Mouse (Mus musculus) adrenal gland, adult (tissue): ENCODE data around the gene Hba-a2.
A peak's percentile ranks its signal among the peaks of the same experiment; 100 is the strongest.
"Not testable (repeated sequence)": the region's sequence is repeated elsewhere in the genome, so short reads cannot be mapped to it uniquely, and the experiment has no call there.

Experiments
- DNase-seq, 2 experiments: peaks; one replicate each; pipeline ENCODE4 v3.0.0; 2022 to 2023; ENCODE audit warnings: low spot score in 1 of 2; ENCODE audit not compliant: inconsistent age in 2 of 2

Hba-a2 gene

DNA sequence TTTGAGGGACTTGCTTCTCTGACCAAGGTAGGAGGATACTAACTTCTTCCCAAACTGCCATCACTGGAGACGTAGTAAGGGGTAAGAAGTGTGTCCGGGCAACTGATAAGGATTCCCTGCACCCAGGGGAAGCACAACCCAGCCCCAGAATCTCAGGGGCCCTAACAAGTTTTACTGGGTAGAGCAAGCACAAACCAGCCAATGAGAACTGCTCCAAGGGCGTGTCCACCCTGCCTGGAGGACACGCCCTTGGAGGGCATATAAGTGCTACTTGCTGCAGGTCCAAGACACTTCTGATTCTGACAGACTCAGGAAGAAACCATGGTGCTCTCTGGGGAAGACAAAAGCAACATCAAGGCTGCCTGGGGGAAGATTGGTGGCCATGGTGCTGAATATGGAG, at the start of gene Hba-a2:
Hba-a2 (plus strand) TSS at position 287 of the 400 bp plus-strand sequence.
- DNase-seq: not testable (repeated sequence)

GRCm38 (mm10) chr11:32247068-32247467, 49.2 kb upstream of the Hba-a2 start:
- DNase-seq: peak in 1 of 2 experiments; percentile 51

GRCm38 (mm10) chr11:32248350-32248749, 47.9 kb upstream of the Hba-a2 start:
- no peak for DNase-seq

DNA sequence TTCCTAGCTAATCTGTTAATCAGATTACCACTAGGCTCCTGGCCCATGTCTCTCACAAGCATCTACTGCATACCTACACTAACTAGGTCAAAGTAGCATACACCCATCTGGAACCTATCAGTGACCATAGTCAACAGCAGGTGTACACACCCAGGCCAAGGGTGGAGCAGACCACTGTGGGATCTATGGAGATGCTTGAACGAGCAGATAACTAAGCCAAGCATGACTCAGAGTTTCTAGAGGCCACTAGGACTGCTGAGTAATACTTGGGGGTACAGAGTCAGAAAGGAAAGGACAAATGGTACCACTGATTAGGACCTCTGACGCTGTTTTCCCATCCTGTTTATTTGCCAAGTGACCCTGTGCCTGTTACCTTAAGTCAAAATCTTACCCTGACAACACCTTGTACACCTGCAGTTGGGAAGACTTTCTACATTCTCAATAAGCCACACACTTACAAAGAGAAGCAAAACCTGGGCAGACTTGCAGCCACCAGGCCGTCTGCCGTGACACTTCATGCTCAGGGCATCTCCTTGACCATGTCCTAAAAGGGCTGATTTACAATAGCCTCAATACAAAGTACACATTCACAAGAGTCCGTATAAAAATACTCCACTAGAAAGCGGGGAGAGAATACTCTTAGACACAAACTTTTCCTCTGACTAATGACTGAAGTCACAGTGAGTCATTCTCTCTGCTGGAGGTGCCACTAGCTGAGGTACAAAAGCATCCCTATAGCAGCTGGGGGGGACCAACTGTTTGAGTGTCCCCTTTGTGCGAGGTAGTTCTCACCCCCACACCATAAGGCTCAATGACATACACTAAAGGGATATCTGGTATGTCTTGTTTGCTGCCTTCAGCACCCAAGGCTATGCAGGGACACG, 45.2 kb upstream of the Hba-a2 start:
- peak; percentile 47 to 69 for DNase-seq

GRCm38 (mm10) chr11:32253121-32253520, 43.2 kb upstream of the Hba-a2 start:
- no peak for DNase-seq

GRCm38 (mm10) chr11:32256146-32256545, 40.1 kb upstream of the Hba-a2 start:
- no peak for DNase-seq

DNA sequence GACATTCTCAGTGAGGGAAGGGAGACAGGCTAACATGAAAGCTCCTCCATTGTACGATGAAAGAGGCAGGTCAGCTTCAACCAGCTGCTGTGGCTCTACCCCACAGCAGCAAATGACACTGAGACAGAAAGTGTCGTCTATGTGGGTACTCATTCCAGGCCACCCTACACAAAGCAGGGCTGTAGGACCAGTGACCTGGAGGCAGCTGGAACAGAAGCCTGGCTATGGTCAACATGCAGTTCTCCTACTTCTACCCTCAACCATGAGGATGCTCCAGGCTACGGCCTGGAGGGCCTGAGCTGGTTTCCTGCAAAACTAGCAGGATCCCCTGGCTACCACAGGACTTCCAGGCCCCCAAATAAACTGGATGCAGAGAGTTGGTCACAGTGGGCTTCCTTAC, 39.7 kb upstream of the Hba-a2 start:
- no peak for DNase-seq

- peak in 1 of 2 experiments; percentile 65 for DNase-seq
Observed at GRCm38 (mm10) chr11:32262674-32263415, 33.4 kb upstream of the Hba-a2 start.

GRCm38 (mm10) chr11:32265117-32265738, 31.1 kb upstream of the Hba-a2 start:
- DNase-seq: no peak

- no peak for DNase-seq
Observed at GRCm38 (mm10) chr11:32266194-32266593, 30.1 kb upstream of the Hba-a2 start.

GRCm38 (mm10) chr11:32266776-32267175, 29.5 kb upstream of the Hba-a2 start:
- DNase-seq: no peak

DNA sequence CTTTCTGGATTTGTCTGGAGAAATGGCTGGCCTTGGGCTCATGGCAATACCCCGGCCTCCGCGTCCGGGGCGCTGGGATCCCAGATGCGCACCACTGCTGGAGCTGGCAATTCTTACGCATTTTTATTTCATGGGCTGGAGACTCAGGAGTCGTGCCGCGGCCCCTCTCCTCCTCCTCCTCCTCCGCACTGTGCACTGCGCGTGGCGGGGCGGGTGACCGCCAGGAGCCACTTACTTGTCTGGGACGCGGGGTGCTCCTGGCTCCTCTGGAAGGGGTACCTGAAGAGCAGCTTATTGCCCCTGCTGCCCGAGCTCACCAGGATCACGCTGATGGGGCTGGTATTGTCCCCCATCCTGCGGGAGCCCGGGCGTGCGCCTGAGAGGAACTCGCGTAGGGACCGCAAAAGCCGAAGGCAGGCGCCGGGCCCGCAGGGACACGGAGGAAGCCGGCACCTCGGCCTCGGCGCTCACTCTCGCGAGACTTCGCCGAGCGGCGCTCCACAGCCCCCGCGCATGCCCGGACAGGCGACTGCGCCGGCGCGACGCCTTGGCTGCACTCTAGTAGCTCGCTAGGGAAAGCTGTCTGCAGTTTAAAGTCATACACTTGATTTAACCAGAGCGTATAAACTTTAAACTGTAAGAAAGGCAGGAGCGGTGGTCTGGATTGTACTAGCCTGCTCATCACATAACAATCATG, 29.0 kb upstream of the Hba-a2 start, which contains the start of gene Nprl3:
Nprl3 (minus strand) TSS at position 520 of the 697 bp plus-strand sequence.
- peak; percentile 97 to 98 for DNase-seq

GRCm38 (mm10) chr11:32267964-32268363, 28.3 kb upstream of the Hba-a2 start:
- DNase-seq: no peak

DNA sequence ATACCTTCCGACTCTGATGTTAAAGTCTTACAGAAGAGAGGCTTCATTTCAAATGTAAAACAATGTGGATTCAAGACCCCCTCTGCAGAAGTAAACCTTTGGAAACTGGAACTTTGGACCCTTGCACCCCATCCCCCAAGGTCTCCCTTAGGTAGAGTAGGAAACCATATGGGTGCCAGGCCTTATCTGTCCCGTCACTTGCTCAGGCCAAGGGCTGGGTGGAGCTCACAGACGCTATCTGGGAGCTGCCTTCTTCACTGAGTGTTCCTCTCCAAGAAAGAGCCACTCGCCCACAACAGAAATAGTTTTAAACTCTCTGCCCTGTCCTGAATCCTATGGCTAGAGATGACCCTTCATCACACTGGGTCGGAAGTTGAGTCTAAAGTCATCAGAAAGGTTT, 27.3 kb upstream of the Hba-a2 start:
- DNase-seq: no peak

GRCm38 (mm10) chr11:32271178-32271577, 25.1 kb upstream of the Hba-a2 start:
- no peak for DNase-seq

- no peak for DNase-seq
Observed at GRCm38 (mm10) chr11:32276347-32276746, 19.9 kb upstream of the Hba-a2 start, which contains the start of gene Hba-x. Hba-x (plus strand) TSS chr11:32276400.

DNA sequence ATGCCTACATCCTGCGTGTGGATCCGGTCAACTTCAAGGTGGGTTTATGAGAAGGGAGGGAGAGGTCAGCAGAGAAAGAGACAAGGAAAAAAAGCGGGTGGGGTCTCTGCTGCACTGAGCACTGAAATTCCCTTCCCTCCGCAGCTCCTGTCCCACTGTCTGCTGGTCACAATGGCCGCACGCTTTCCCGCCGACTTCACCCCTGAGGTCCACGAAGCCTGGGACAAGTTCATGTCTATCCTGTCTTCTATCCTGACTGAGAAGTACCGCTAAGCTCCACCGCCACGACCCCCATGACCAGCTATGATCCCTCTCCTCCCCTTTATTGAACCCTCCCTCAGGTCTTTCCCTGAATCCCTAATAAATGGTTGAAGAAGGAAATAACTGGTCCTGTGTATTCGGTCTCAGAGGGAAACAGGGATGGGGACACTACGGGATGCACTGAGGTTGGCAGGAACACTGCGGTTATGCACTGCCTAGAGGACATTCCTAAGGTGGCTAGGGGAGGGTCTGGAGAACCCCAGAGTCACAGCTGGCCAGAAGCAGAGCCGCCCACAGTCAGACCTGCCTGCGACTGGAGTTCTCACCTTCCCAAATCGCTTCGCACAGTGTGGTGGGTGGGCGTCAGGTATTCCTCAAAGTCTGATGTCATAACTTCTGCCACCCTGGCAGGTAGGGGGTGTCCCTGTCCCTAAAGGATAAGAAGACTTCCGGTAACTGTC, 18.4 kb upstream of the Hba-a2 start:
- no peak for DNase-seq

DNA sequence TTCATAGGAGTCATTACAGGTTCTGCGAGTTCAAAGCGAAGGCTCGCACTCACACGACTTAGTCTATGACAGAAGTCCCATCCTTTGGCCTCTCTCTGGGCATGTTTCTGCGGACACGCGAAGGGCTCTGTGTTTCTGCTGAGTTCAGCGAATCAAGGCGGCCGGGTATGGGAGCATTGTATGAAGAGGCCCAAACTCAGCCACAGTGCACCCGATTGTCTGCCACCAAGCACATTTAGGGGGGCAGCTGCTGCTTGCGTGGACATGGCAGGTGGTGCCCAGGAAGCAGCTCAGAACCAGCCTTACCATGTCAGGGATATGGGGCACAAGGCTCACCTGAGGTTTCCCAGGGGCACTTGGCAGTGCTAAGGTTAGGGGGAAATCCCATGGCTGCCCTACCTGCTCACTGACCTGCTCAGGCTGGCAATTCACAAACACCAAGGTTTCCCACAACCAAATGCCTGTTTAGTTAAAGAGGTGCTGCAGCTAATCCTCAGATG, 17.8 kb upstream of the Hba-a2 start:
- DNase-seq: no peak

- no peak for DNase-seq
Observed at GRCm38 (mm10) chr11:32280646-32281045, 15.6 kb upstream of the Hba-a2 start.
